Mouse (Mus musculus) regulatory T cell (primary cell): ENCODE data around the gene Tmem179b.

Experiments
- in situ Hi-C: fragments of 300-600 bp; cut with MboI, MseI; formaldehyde crosslinking; loops from one replicate; pipeline ENCODE4 v1.15.1; 2025; ENCODE audit warnings: high pct_unique_total_duplicates

Tmem179b gene

DNA sequence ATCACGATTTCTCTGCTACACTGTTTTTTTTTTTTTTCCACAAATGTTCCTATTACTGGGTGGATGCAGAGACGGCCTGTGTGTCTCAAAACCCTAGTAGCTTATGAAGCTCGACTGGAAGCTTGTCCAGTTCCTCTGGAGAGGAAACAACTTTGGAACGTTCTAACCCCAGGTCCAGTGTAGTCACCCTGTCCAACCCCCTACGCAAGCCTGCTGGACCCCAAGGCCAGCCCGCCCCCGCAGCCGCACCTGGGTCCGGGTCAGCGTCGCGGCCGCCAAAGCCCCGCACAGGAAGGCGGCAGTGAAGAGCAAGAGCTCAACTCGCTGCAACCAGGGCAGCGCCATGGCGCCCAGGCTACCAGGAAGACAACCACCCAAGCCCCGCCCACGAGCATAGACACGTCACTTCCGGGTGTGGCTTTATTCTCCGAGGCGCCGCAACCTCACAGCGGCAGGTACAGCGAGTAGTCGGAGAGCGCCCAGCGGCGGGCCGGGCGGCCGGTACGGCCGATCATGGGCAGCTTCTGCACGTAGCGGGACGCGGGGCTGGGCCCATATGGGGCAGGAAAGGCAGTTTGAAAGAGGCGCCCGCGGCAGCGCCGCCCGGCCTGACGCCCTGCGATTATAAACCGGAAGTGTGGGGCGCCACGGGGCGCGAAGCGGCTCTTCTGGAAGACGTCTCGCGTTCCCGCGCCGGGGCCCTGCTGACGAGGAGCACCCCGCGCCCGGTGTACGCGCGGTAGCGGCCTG lies at the start of gene Tmem179b:
Gene Tmem179b (minus strand): TSS at position 382 of the 750 bp plus-strand sequence.
- in situ Hi-C loops: loop anchor here (5.0 kb wide), 1 partner anchor 43 kb away; the partner anchor contains the start of gene Ttc9c

DNA sequence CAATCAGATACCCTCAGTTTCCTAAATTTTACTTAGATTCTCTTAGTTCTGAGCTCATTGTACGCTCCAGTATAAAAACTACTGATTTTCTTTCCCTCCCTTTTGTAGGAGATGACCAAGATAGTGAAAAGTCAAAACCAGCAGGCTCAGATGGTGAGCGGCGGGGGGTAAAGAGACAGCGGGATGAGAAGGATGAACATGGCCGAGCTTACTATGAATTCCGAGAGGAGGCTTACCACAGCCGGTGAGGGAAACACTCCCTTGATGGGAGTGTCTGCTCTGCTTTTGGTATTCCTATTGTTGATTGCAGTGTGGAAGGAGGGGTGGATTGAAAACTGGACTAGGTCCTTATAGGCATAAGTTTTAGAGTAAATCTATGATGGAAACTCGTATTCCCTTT lies 48.4 kb upstream of the Tmem179b start:
- in situ Hi-C loops: no loop called here

DNA sequence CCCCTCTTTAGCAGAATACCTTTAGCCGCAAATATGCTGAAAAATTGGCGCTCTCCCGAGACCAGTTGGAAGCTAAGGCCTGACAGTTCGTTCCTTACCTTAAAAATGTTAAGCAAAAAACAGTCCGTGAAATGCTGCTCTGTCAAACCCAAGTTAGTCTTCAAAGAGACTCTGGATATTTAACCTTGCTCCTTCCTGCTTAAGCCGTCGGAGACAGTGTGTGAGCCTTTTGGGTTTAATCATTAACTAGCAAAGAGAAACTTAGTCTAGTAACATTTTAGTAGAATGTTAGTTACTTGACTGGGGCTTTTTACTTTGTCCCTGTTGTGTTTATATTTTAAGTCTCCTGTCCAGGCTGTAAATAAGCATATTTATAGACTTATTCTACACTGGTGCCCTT lies 46.9 kb upstream of the Tmem179b start:
- in situ Hi-C loops: no loop called here

DNA sequence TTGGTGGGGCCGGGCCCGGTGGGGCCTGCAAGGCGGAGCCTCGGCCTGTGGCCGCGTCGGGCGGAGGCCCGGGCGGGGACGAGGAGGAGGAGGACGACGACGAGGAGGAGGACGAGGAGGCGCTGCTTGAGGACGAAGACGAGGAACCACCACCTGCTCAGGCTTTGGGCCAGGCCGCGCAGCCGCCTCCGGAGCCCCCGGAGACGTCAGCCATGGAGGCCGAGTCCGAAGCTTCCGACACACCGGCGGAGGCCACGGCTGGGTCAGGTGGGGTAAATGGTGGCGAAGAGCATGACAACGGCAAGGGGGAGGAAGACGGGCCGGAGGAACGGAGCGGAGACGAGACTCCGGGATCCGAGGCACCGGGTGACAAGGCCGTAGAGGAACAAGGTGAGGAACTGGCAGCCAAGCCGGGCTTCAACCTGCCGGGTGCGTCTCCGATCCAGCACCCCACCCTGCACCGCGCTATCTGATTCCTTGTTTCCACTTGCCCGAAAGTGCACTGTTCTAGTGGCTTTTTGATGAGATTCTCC lies 46.2 kb upstream of the Tmem179b start:
- in situ Hi-C loops: no loop called here

DNA sequence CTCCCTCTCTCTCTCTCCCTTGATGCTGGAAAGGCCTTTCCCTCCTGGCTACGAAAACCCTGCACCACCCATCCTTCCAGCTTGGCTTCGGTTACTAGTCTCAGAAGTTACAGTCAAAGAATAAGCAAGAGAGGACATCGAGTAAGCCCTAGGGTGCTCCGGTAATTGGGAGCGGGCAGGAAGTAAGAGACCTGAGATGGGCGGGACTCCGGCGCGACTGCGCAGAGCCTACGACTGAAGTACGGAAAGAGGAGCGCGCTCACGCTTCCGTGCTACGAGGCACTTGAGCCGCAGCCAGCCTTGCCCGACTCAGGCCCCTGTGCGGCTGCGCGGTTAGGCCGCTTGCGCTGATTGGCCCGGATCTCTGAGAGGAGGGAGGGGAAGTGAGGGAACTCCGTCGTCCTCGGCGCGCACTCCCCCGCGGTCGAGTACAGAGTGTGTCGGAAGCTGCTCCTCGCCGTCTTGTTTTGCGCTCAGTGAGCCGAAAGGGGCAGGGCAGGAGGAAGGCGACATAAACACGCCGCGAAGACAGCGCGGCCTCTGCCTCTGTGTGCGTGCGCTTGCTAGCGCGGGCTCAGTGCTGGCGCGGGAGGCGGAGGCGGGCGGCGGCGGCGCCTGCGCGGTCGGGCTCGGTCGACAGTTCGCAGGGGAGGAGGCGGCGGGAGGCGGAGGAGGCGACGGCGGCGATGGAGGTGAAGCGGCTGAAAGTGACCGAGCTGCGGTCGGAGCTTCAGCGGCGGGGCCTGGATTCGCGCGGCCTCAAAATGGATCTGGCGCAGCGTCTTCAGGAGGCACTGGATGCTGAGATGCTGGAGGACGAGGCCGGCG lies 45.5 kb upstream of the Tmem179b start, which contains the start of gene Hnrnpul2:
Gene Hnrnpul2 (plus strand): TSS at position 415 of the 828 bp plus-strand sequence.
- in situ Hi-C loops: loop anchor here (5.0 kb wide), 1 partner anchor 48 kb away; the partner anchor contains the start of genes Tmem179b and Tmem223

GRCm38 (mm10) chr19:8818801-8819595 lies 44.7 kb upstream of the Tmem179b start, which contains the start of gene Ttc9c:
Gene Ttc9c (minus strand): TSS chr19:8819333.
- in situ Hi-C loops: loop anchor here (5.0 kb wide), 1 partner anchor 47 kb away; the partner anchor contains the start of genes Tmem179b and Tmem223

DNA sequence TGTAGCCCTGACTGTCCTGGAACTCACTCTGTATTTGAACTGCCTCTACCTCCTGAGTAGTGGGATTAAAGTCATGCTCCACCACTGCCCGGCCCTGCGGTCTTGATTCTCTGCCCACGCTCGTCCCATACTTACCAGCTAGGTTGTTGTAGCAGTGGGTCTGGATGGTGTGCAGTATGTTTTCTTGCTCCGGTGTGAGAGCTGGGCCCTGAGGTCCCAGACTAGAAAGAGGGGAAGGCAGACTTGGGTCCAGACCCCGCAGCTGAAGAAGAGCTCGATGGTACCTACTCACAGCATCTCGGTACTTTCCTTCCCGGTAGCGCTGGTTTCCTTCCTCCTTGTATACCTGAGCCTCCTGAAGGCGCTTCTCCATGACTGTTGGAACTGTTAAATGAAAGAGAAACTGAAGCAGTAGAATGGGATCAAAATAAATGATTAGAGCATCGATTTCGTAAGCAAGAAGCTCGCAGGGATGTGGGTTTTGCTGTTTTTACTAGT lies 44.1 kb upstream of the Tmem179b start:
- in situ Hi-C loops: loop anchor here (5.0 kb wide), 1 partner anchor 46 kb away; the partner anchor contains the start of genes Tmem179b and Tmem223

DNA sequence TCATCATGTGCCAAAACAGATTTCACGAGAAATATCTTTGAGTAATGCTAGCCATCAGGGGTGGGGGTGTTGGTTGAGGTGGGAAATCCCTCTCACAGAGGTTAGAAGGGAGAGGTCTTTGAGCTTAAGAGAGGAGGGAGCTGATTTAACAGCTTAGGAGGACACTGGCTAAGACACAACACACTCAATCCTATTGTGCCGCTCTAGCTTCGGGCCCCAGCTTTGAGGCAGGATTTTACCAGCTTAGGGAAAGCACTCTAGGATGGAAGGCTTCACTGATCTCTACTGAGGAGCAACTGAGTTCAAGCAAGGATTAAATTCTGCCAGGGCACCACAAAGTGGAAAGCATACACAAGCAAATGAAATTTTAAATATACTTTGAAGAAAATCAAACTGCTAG lies 42.7 kb upstream of the Tmem179b start:
- in situ Hi-C loops: loop anchor here (5.0 kb wide), 1 partner anchor 45 kb away; the partner anchor contains the start of genes Tmem179b and Tmem223

- in situ Hi-C loops: loop anchor here (5.0 kb wide), 1 partner anchor 44 kb away; the partner anchor contains the start of genes Tmem179b and Tmem223
These were observed 41.5 kb upstream of the Tmem179b start for GRCm38 (mm10) chr19:8815812-8816211.

GRCm38 (mm10) chr19:8806810-8807209 lies 32.5 kb upstream of the Tmem179b start:
- in situ Hi-C loops: no loop called here

GRCm38 (mm10) chr19:8803879-8804660 lies 29.8 kb upstream of the Tmem179b start:
- in situ Hi-C loops: no loop called here

GRCm38 (mm10) chr19:8803204-8803780 lies 29.0 kb upstream of the Tmem179b start:
- in situ Hi-C loops: no loop called here

- in situ Hi-C loops: no loop called here
These were observed 28.0 kb upstream of the Tmem179b start, which contains the start of gene Zbtb3 for GRCm38 (mm10) chr19:8802130-8802821. Gene Zbtb3 (plus strand): TSS chr19:8802555.

DNA sequence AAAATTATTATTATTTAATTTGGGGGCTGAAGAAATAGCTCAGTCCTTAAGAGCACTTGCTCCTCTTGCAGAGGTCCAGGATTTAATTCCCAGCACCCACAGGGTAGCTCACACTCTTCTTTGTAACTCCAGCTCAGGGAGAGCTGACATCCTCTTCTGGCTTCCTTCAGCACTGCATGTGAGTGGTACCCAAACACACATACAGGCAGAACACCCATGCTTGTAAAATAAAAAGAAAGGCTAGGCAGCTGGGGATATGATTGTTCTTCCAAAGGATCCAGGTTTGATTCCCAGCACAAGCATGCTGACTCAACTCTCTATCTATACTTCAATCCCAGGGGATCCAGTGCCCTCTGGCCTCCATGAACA lies 24.7 kb upstream of the Tmem179b start:
- in situ Hi-C loops: loop anchor here (25.0 kb wide), 1 partner anchor 1762 kb away; the partner anchor contains the start of gene Stip1

DNA sequence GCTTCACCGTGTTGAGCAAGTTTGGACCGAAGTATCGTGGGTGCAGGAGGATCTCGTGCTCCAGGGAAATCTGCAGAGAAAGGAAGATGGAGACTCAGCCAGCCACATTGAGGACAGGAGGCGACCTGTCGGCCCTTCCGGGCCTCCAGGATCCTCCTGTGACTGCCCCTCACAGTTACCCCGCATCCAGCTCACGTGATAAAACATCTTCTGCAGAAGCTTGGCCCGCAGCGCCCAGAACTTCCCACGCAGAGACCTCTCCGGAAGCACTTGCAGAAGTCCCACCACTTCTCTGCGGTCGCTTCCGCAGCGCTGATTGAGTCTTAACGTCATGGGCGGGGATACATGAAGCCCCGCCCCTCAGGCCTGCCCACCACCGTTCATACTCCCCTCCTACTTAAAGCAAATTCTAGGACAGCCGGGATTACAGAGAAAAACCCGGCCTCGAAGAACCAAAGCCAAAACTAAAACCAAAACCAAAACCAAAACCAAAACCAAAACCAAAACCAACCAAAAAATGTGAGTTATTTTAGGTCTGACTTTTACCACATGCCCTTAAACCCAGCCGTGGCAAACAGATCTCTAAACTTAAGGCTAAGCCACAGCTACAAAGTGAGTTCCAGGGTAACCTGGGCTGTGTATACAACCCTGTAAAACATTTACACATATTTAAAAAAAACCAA lies 24.1 kb upstream of the Tmem179b start, which contains the start of gene Polr2g:
Gene Polr2g (minus strand): TSS at position 314 of the 683 bp plus-strand sequence.
- in situ Hi-C loops: loop anchor here (25.0 kb wide), 1 partner anchor 1761 kb away; the partner anchor contains the start of gene Stip1

GRCm38 (mm10) chr19:8790171-8790570 lies 15.9 kb upstream of the Tmem179b start:
- in situ Hi-C loops: loop anchor here (5.0 to 25.0 kb wide), 2 partner anchors 1288 to 1753 kb away; partner anchors contain the start of gene Stip1

- in situ Hi-C loops: loop anchor here (25.0 kb wide), 1 partner anchor 1752 kb away; the partner anchor contains the start of gene Stip1
These were observed 14.9 kb upstream of the Tmem179b start for GRCm38 (mm10) chr19:8789171-8789570.

DNA sequence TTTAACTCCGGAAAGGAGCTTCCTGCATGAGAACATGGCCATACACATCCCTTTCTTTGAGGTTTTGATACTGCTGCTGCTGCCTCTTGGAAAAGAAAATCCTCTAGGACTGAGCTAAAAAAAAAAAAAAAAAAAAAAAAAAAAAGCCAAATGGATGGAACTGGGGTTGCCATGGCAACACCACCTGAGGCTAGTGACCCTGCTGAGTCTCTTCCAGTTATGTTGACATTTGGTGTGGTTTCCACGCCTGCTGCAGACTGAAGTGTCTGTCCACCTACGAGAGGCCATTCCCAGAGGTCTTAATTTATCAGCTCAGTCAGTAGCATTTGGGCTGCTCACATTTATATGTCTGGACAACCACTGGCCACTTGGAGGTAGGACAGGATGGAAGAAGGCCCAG lies 14.3 kb upstream of the Tmem179b start:
- in situ Hi-C loops: loop anchor here (25.0 kb wide), 1 partner anchor 1751 kb away; the partner anchor contains the start of gene Stip1
